Mouse (Mus musculus) limb, embryonic 12.5 days (tissue): ENCODE results near the gene Cdadc1. TPM values are rescaled to one million over a fixed set of nuclear protein-coding genes. Genes with fewer than 3 reads are reported as not detected.

ENCODE experiments used
- ATAC-seq: fragments of 200-750 bp; cut with Nextera tagmentation; 2 replicates; pipeline ENCODE4 v1.8.0; 2017; ENCODE audit warnings: low read depth, moderate TSS enrichment; ENCODE audit not compliant: insufficient number of reproducible peaks, insufficient read depth, low FRiP score, low TSS enrichment
- H3K27ac ChIP-seq: fragments of 300-500 bp; sonication (generic); 2 replicates; pipeline ENCODE4 v1.5.1; 2016; ENCODE audit warnings: mild to moderate bottlenecking, moderate library complexity
- H3K27me3 ChIP-seq: fragments of 300-500 bp; sonication (generic); 2 replicates; pipeline ENCODE4 v1.6.1; 2016; ENCODE audit warnings: mild to moderate bottlenecking, moderate library complexity
- H3K36me3 ChIP-seq: fragments of 300-500 bp; sonication (generic); 2 replicates; pipeline ENCODE4 v1.6.1; 2016; ENCODE audit warnings: mild to moderate bottlenecking, moderate library complexity
- H3K4me1 ChIP-seq: fragments of 300-500 bp; sonication (generic); replicated peaks from 2 replicates; pipeline ENCODE4 v1.6.1; 2016
- H3K4me2 ChIP-seq: fragments of 300-500 bp; sonication (generic); 2 replicates; pipeline ENCODE4 v1.6.1; 2016; ENCODE audit warnings: mild to moderate bottlenecking, moderate library complexity
- H3K4me3 ChIP-seq: fragments of 300-500 bp; sonication (generic); replicated peaks from 2 replicates; pipeline ENCODE4 v1.5.1; 2016; ENCODE audit warnings: mild to moderate bottlenecking
- H3K9ac ChIP-seq: fragments of 300-500 bp; sonication (generic); replicated peaks from 2 replicates; pipeline ENCODE4 v1.6.1; 2016; ENCODE audit warnings: mild to moderate bottlenecking, moderate library complexity
- H3K9me3 ChIP-seq: fragments of 300-500 bp; sonication (generic); 2 replicates; pipeline ENCODE4 v1.6.1; 2016; ENCODE audit warnings: mild to moderate bottlenecking, moderate library complexity
- WGBS: fragments of 180-500 bp; shearing (Covaris S2); methylation state at CpG from one replicate; pipeline ENCODE4 v1.1.7; 2016; 5-methylcytosine and 5-hydroxymethylcytosine counted together
- polyA plus RNA-seq: library from polyadenylated mRNA; unstranded; fragments of >200 nt; fragmentation: Nextera tagmentation; extraction: Ambion mirVana; gene quantifications from 2 replicates; pipeline ENCODE4 v1.2.1, GENCODE M21; 2016

Gene Cdadc1
- polyA plus RNA-seq, 1 experiment from 2014 or later = 35.5 TPM

DNA sequence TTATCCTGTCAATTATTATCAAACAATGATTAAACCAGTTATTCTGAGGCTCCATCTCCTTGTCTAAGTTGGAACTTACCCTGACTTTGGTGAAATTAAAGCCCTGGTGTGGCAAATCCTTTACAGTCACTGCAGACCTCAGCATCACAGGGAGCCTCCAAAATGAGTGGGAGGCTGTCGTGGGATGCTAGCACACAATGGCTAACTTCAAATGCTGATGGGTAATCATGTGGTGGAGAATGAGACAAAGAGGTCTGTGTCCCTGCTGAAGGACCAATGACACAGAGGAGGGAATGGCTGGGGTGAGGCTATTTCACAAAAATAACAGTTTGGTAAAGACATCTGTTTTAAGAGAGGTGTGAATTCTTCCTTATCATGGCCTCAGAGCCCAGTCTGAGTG lies 39.9 kb downstream of the Cdadc1 start:
- Histone ChIP-seq H3K4me1 (no peaks in the 10 kb centered on the region; the same call in 1 of the 2 replicates), H3K27me3 (no peaks in the 10 kb centered on the region), H3K4me2 (no peak overlapping the region), H3K27ac (no peak overlapping the region), H3K9ac (no peak overlapping the region), H3K4me3 (no peak overlapping the region), H3K36me3 (no peaks in the 10 kb centered on the region), H3K9me3 (no peaks in the 10 kb centered on the region)
- no peak for ATAC-seq
- 78% methylated on average over 1 of the region's 1 CpGs for WGBS

DNA sequence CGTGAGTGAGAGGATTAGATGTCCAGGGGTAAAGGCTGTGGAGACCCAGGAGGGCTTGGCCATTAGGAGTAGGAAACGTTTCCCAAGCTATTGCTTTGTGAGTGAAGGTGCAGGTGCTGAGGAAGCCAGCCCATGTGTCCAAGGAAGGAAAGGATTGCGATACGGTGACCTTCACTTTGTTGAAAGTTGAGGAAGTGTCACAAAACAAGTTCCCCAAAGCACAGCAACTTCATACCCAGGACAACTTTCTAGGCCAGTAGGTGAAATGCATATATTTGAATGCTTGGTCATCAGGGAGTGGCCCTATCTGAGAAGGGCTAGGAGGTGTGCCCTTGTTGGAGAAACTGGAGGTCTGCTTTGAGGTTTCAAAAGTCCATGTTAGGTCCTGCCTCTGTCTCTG lies 40.7 kb downstream of the Cdadc1 start:
- H3K9me3 ChIP-seq = no peaks in the 10 kb centered on the region
- ATAC-seq = no peak
- WGBS = 67% methylated on average over 4 of the region's 4 CpGs
- H3K9ac ChIP-seq = 0 out of 2 replicates have a peak overlapping the region, but pooled peaks have one; percentile 8
- no peak overlapping the region for H3K4me3 ChIP-seq
- H3K4me1 ChIP-seq = no peaks in the 10 kb centered on the region; the same call in 1 of the 2 replicates
- H3K27ac ChIP-seq = no peak overlapping the region
- H3K36me3 ChIP-seq = no peaks in the 10 kb centered on the region
- no peaks in the 10 kb centered on the region for H3K27me3 ChIP-seq
- H3K4me2 ChIP-seq = no peak overlapping the region

DNA sequence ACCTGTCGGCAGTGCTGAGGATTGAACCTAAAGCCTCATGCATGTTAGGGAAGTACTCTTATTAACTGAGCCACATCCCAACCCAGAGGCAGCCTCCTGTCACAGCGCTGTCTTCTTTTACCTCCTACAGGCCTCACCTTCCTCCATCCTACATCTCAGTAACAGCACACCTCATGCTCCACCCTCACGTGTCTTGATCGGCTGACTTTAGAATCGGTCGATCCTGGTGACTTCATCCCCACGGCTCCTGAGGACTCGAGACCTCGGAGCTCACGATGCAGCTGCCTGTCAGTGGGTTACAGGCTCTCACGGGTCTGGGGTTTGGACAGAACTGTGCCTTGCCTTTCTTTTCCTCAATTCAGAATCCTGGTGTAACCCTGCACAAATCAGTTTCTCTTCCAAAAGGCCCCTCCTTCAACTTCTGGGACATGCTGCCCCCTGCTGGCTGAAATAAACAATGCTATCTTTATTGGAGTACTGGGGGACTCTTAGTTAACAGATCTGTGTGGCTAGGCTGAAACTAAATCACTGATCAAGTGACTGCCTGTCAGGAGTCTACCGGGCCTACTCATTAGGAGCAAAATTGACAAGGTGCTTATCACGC lies 41.7 kb downstream of the Cdadc1 start:
- H3K4me1 ChIP-seq = no peaks in the 10 kb centered on the region; the same call in 1 of the 2 replicates
- H3K4me3 ChIP-seq = no peak overlapping the region
- no peaks in the 10 kb centered on the region for H3K27me3 ChIP-seq
- ATAC-seq = no peak
- 52% methylated on average over 13 of the region's 13 CpGs for WGBS
- no peak overlapping the region for H3K9ac ChIP-seq
- no peaks in the 10 kb centered on the region for H3K36me3 ChIP-seq
- H3K27ac ChIP-seq = no peak overlapping the region
- H3K4me2 ChIP-seq = no peak overlapping the region
- no peaks in the 10 kb centered on the region for H3K9me3 ChIP-seq

DNA sequence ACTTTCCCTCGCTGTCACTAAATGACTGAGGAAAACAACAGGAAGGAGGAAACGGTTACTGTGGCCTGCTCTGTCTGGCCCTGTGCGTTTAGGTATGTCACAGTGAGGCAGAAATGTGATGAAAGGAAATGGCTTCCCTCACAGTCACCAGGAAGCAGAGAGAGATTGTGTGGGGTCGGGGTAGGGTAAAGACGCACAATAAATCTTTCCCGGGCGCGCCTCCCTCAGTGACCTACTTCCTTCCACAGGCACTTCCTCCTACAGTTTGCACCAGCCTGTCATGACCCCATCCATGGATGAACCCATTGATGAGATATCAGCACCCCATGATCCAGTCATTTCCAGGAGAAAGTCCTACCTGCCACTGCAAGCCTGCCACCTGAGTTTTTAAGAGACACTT lies 42.7 kb downstream of the Cdadc1 start:
- H3K36me3 ChIP-seq = no peaks in the 10 kb centered on the region
- H3K27ac ChIP-seq = no peak overlapping the region
- no peaks in the 10 kb centered on the region for H3K27me3 ChIP-seq
- 70% methylated on average over 8 of the region's 8 CpGs for WGBS
- H3K4me1 ChIP-seq = no peaks in the 10 kb centered on the region; the same call in 1 of the 2 replicates
- H3K4me2 ChIP-seq = no peak overlapping the region
- no peak overlapping the region for H3K4me3 ChIP-seq
- H3K9me3 ChIP-seq = no peaks in the 10 kb centered on the region
- no peak overlapping the region for H3K9ac ChIP-seq
- ATAC-seq = no peak

DNA sequence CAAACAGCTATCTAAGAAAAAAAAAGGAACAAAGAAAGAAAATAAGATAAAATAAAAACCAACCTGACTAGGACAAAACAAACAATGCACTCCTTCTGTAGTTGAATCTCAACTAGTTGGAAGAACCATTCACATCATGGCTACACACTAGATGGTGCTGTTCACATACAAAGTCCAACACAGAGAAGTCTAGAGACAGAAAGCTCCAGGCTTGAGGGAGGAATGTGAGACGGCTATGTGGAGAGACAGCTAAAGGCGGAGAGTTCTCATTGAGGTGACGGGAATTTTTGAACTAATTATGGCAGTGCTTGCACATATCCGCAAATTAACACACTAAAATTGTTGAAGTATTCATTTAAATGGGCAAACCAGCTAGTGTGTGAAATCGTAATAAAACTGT lies 43.7 kb downstream of the Cdadc1 start:
- WGBS = 79% methylated on average over 5 of the region's 5 CpGs
- Histone ChIP-seq H3K9me3 (no peaks in the 10 kb centered on the region), H3K27me3 (no peaks in the 10 kb centered on the region), H3K9ac (no peak overlapping the region), H3K27ac (no peak overlapping the region), H3K36me3 (no peaks in the 10 kb centered on the region), H3K4me3 (no peak overlapping the region), H3K4me2 (no peak overlapping the region), H3K4me1 (no peaks in the 10 kb centered on the region; the same call in 1 of the 2 replicates)
- ATAC-seq = no peak

DNA sequence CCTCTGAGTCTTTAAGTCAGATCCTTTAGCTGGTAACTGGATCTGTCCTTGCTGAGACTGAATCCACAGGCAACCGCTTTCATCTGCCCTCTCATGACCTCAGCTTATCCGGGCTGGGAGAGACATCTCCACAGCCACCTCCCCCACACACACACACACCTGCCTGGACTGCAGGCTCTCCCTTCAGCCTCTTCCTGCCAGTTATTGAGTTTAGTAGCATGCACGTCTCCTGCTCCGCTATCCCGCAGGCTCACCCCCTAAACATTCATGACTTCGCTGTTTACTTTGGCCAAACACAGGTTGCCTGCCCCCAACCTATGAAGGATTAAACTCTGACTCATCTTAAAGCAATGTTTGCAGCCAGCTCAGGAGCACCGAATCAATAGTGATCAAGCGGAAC lies 45.8 kb downstream of the Cdadc1 start:
- Histone ChIP-seq H3K9me3 (no peaks in the 10 kb centered on the region), H3K36me3 (peaks cover 3% of the 10 kb centered on the region; the same call in 1 of the 2 replicates), H3K9ac (no peak overlapping the region), H3K27me3 (no peaks in the 10 kb centered on the region), H3K4me3 (no peak overlapping the region), H3K4me1 (no peaks in the 10 kb centered on the region; the same call in 1 of the 2 replicates), H3K4me2 (no peak overlapping the region), H3K27ac (no peak overlapping the region)
- ATAC-seq = no peak
- 70% methylated on average over 8 of the region's 8 CpGs for WGBS

DNA sequence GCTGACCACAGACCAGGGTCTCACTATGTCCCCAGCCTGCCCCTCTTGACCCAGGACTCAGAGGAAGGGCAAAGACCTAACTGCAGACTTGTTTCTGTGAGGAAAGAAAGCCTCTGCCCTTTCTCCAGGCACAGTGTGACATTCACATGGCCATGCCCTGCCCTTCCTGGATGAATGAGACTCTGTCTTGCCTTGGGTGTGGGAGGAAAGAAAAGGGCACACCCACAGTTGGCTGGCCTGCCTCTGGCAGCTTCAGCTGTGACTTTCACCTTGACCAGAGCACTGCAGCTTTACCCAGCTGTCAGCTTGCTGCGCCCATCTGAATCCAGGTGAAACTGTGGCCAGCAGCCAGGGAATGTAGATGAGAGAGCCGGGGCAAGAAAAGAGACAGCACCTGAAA lies 46.9 kb downstream of the Cdadc1 start:
- Histone ChIP-seq H3K9me3 (no peaks in the 10 kb centered on the region), H3K36me3 (peaks cover 3% of the 10 kb centered on the region; the same call in 1 of the 2 replicates), H3K4me3 (no peak overlapping the region), H3K27me3 (no peaks in the 10 kb centered on the region), H3K9ac (no peak overlapping the region), H3K4me2 (no peak overlapping the region), H3K27ac (no peak overlapping the region), H3K4me1 (no peaks in the 10 kb centered on the region)
- WGBS = 90% methylated on average over 2 of the region's 2 CpGs
- no peak for ATAC-seq

DNA sequence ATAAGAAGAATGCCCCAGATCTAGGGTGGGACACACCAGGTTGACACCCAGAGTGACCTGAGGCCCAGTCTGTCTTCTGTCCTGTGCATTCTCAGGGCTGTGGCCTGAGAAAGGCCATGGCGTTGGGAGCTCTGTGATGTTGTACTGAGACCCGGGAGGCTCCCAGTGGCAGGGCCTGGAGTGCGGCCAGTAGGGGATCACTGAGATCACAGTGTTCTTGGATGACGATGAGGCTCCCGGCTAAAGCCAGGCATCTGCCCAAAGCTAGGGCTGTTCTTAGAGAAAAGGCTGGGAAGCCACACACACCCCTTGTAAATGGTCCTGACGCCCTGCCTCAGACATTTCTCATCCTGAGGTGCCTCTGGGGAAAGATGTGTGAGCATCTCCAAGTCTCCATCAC lies 48.7 kb downstream of the Cdadc1 start:
- 80% methylated on average over 6 of the region's 6 CpGs for WGBS

DNA sequence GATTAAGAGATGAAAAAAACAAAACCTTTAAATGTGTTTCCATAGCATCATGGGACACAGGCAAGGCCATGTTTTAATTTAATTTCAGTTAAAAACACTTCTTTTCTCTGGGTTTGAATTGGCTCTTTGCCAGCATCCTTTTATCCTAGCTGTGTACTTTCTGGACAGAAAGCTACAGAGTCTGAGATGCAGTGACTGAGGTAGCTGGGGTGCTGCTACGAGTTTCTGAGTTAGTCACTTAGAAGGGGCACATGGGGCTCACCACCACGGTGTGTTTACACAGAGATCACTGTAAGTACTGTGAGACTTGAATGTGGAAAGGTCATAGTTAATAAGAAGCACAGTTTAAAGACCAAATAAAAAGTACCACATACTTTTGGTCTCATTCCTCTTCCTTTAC lies 49.2 kb downstream of the Cdadc1 start:
- Histone ChIP-seq H3K9ac (no peak overlapping the region), H3K4me2 (no peak overlapping the region), H3K27me3 (no peaks in the 10 kb centered on the region), H3K36me3 (peaks cover 3% of the 10 kb centered on the region; the same call in 1 of the 2 replicates), H3K9me3 (no peaks in the 10 kb centered on the region), H3K4me3 (no peak overlapping the region), H3K4me1 (peaks cover 6% of the 10 kb centered on the region; the same call in 1 of the 2 replicates), H3K27ac (0 out of 2 replicates have a peak overlapping the region, but pooled peaks have one; percentile 20)
- 0 out of 2 replicates have a peak, but pooled peaks have one; percentile 73 for ATAC-seq
- WGBS = 63% methylated on average over 2 of the region's 2 CpGs

More for the DNA sequence above, 48.7 kb downstream of the Cdadc1 start:
- H3K4me2 ChIP-seq = no peak overlapping the region
- H3K9me3 ChIP-seq = no peaks in the 10 kb centered on the region
- no peaks in the 10 kb centered on the region for H3K27me3 ChIP-seq
- H3K36me3 ChIP-seq = peaks cover 3% of the 10 kb centered on the region; the same call in 1 of the 2 replicates
- H3K4me3 ChIP-seq = no peak overlapping the region
- H3K27ac ChIP-seq = 0 out of 2 replicates have a peak overlapping the region, but pooled peaks have one; percentile 20
- peaks cover 5% of the 10 kb centered on the region; the same call in 1 of the 2 replicates for H3K4me1 ChIP-seq
- no peak overlapping the region for H3K9ac ChIP-seq
- ATAC-seq = no peak

DNA sequence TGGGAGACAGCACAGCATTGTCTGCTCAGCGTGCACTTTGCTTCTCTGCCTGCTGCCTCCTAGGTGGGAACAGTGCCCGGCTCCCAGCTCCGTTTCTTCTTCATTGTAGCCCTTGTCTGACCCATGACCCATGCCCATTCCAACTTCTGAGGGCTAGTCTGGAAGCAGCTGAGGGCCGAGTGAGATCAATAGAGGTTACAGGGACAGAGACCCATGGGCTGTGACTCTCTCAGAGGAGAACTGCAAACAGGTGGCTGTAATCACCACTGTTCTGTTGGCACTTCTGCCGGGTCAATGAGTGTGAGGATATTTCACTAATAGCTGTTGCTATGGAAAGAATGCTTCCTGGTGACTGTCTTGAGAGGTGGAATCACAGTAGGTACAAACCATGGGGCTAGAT lies 50.2 kb downstream of the Cdadc1 start:
- Histone ChIP-seq H3K36me3 (peaks cover 3% of the 10 kb centered on the region; the same call in 1 of the 2 replicates), H3K27ac (no peak overlapping the region), H3K27me3 (no peaks in the 10 kb centered on the region), H3K4me3 (no peak overlapping the region), H3K9me3 (no peaks in the 10 kb centered on the region), H3K9ac (no peak overlapping the region), H3K4me1 (peaks cover 6% of the 10 kb centered on the region; the same call in 1 of the 2 replicates), H3K4me2 (no peak overlapping the region)
- 77% methylated on average over 5 of the region's 5 CpGs for WGBS
- no peak for ATAC-seq

DNA sequence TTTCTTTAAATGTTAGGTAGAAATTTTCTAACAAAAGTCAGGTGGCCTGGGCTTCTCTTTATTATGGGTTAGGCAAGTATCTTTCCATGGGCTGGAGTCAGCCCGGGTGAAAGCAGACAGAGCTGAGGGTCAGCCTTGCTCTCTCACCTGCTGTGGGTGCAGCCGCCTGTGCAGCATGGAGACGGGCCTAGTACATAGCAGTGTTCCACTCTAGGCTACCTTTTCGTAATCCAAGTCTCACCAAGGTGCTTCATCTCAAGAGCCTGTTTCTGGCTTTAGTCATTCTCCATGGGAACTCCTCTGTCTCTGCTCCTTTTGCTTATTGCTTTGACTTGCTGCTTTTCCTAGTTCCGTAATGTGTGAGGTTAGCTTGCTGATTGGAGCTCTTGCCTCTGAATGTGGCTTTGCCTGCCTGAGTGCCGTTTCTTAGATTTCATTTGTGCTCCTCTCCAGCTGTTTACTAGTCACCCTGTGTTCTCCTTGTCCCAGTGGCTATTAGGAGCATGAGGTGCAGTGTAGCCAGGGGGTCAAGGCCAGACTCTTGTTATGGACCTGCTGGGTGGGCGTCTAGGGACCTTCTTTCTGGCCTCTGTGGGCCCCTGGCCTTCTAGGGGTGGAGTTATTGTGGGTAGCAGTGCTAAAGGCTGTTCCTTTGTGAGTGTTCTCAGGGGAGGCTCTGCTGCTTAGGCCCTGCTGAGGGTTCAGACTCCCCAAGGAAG lies 51.4 kb downstream of the Cdadc1 start:
- WGBS = 82% methylated on average over 7 of the region's 7 CpGs
- Histone ChIP-seq H3K4me3 (no peak overlapping the region), H3K27ac (no peak overlapping the region), H3K9me3 (no peaks in the 10 kb centered on the region), H3K36me3 (peaks cover 3% of the 10 kb centered on the region; the same call in 1 of the 2 replicates), H3K9ac (no peak overlapping the region), H3K27me3 (no peaks in the 10 kb centered on the region), H3K4me1 (peaks cover 6% of the 10 kb centered on the region; the same call in 1 of the 2 replicates), H3K4me2 (no peak overlapping the region)
- ATAC-seq = no peak
